Mouse (Mus musculus) lung, adult 2 months (tissue): Measurements from ENCODE around the gene Polk.

Source experiments
- CTCF ChIP-seq: fragments of 200-500 bp; IDR thresholded peaks from 2 replicates; pipeline ENCODE4 v1.5.1; 2011; ENCODE audit warnings: mild to moderate bottlenecking, low read length, control low read depth; ENCODE audit not compliant: insufficient read depth
- POLR2A ChIP-seq: fragments of 200-500 bp; IDR thresholded peaks from 2 replicates; pipeline ENCODE4 v1.6.1; 2011; ENCODE audit warnings: low read depth, mild to moderate bottlenecking, control low read depth, low read length, borderline replicate concordance; ENCODE audit errors: extremely low read depth

GRCm38 (mm10) chr13:96450205-96450856 is 92.0 kb downstream of the Polk start:
- TF ChIP-seq CTCF (no peak), POLR2A (no peak)
